Mouse (Mus musculus) neural tube, embryonic 13.5 days (tissue): ENCODE results near the gene Serpina3j. TPM values are rescaled to one million over a fixed set of nuclear protein-coding genes. Genes with fewer than 3 reads are reported as not detected.
"Not testable (repeated sequence)": the region's sequence is repeated elsewhere in the genome, so short reads cannot be mapped to it uniquely, and the experiment has no call there.

ENCODE experiments used
- ATAC-seq: fragments of 200-750 bp; cut with Nextera tagmentation; 2 replicates; pipeline ENCODE4 v1.8.0; 2017; ENCODE audit warnings: low read depth, mild to moderate bottlenecking, moderate TSS enrichment, moderate library complexity
- H3K27ac ChIP-seq: fragments of 300-500 bp; sonication (generic); replicated peaks from 2 replicates; pipeline ENCODE4 v1.5.1; 2015; ENCODE audit warnings: moderate library complexity, mild to moderate bottlenecking, inconsistent platforms
- H3K27me3 ChIP-seq: fragments of 300-500 bp; sonication (generic); 2 replicates; pipeline ENCODE4 v1.6.1; 2015; ENCODE audit warnings: mild to moderate bottlenecking, inconsistent platforms
- H3K36me3 ChIP-seq: fragments of 300-500 bp; sonication (generic); 2 replicates; pipeline ENCODE4 v1.6.1; 2015; ENCODE audit warnings: mild to moderate bottlenecking, inconsistent platforms
- H3K4me1 ChIP-seq: fragments of 300-500 bp; sonication (generic); replicated peaks from 2 replicates; pipeline ENCODE4 v1.6.1; 2015; ENCODE audit warnings: inconsistent platforms
- H3K4me2 ChIP-seq: fragments of 300-500 bp; sonication (generic); 2 replicates; pipeline ENCODE4 v1.6.1; 2015; ENCODE audit warnings: inconsistent platforms, mild to moderate bottlenecking, moderate library complexity
- H3K4me3 ChIP-seq: fragments of 300-500 bp; sonication (generic); 2 replicates; pipeline ENCODE4 v1.5.1; 2015; ENCODE audit warnings: mild to moderate bottlenecking, inconsistent platforms
- H3K9ac ChIP-seq: fragments of 300-500 bp; sonication (generic); 2 replicates; pipeline ENCODE4 v1.6.1; 2015; ENCODE audit warnings: moderate library complexity, mild to moderate bottlenecking, inconsistent platforms
- H3K9me3 ChIP-seq: fragments of 300-500 bp; sonication (generic); 2 replicates; pipeline ENCODE4 v1.6.1; 2016; ENCODE audit warnings: inconsistent platforms
- WGBS: fragments of 180-500 bp; shearing (Covaris S2); methylation state at CpG from one replicate; pipeline ENCODE4 v1.1.7; 2015; 5-methylcytosine and 5-hydroxymethylcytosine counted together
- polyA plus RNA-seq: library from polyadenylated mRNA; unstranded; fragments of >200 nt; fragmentation: Nextera tagmentation; extraction: Ambion mirVana; gene quantifications from 2 replicates; pipeline ENCODE4 v1.2.1, GENCODE M21; 2015

The Serpina3j gene
- polyA plus RNA-seq, 1 experiment from 2014 or later, result not detected

DNA sequence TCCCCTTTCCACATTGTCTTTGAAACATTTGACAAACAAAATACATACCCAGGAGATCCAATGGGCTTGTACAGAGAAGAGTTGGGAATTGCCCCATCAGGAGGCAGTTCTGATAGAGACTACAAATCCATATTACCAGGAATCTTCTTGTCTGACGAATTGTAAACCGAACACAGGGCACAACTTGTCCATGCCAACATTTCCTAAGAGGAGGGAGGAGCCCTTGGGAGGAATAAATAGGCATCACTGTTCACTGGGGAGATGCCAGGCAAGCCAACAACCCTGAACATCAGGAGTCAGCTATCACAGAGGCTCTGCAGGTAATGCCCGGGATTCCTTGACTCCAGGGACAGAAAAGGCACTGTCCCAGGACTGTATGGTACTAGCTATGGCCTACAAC is 23.9 kb downstream of the Serpina3j start, which contains the start of the genes Serpina3k and Serpina3m:
Gene Serpina3k, plus strand, starts transcription at position 261 of the 400 bp plus-strand sequence.
Gene Serpina3m, plus strand, starts transcription at position 261 of the 400 bp plus-strand sequence.
- WGBS, result 90% methylated on average over 3 of the region's 3 CpGs
- not testable (repeated sequence) for H3K27me3 ChIP-seq, H3K36me3 ChIP-seq, H3K27ac ChIP-seq, H3K4me2 ChIP-seq, H3K9ac ChIP-seq, H3K9me3 ChIP-seq, H3K4me1 ChIP-seq, ATAC-seq, H3K4me3 ChIP-seq

DNA sequence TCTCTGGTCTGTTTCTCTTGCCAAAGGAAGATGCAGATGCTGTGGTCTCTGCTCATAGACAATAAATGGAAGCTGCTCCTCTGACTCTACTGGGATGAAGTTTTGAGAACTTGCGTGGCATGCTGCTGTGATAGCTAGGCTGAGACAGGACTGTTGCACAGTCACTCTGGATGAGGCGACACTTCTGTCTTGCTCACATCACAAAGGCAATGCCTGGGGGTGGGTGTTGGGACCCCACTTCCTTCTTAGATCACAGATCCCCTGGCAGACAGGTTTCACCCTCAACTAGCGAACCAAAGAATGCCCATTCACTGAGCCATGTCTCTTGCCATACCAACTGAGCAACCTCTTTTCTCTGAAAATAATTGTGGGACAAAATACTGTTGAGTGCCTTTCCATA is 24.4 kb downstream of the Serpina3j start:
- Histone ChIP-seq H3K9ac (no peak overlapping the region), H3K4me2 (no peak overlapping the region), H3K27me3 (no peaks in the 10 kb centered on the region), H3K4me1 (no peaks in the 10 kb centered on the region), H3K27ac (no peak overlapping the region), H3K36me3 (no peaks in the 10 kb centered on the region), H3K9me3 (no peaks in the 10 kb centered on the region), H3K4me3 (no peak overlapping the region)
- ATAC-seq, result no peak
- WGBS, result 94% methylated on average over 3 of the region's 3 CpGs

DNA sequence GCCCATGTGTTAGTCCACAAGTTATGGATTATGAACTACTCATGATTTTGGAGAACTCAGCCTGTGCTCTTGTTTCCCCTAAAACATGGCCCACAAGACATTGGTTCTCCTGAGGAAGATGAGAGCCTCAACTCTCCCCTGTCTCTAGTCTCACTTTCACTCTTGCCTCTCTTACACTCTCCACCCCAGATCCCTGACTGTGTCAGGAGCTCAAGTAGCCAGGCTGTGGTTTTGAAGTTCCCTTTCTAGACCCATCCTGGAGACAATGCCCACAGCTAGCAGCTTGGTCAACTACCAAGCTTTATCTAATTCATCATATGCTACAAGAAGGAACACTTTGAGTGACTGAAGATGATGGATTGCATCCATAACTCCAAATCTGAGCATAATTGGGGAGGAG is 28.1 kb downstream of the Serpina3j start:
- not testable (repeated sequence) for H3K4me2 ChIP-seq, H3K27ac ChIP-seq, ATAC-seq, H3K9me3 ChIP-seq, H3K36me3 ChIP-seq, H3K4me3 ChIP-seq, H3K27me3 ChIP-seq, H3K9ac ChIP-seq, H3K4me1 ChIP-seq

DNA sequence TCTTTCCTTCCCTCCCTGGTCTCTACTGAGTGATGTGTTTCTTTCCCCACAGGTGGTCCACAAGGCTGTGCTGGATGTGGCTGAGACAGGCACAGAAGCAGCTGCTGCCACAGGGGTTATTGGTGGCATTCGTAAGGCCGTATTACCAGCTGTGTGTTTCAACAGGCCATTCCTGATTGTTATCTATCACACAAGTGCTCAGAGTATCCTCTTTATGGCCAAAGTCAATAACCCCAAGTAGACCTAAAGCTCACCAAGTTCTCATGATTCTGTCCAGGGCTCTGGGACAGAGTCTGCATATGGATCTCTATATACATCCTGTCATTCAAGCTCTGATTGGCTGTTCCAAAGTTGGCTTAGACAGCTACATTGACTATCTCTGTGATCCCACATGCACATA is 30.8 kb downstream of the Serpina3j start:
- no peak for ATAC-seq
- 76% methylated on average over 2 of the region's 2 CpGs for WGBS
- Histone ChIP-seq H3K9ac (no peak overlapping the region), H3K4me3 (no peak overlapping the region), H3K4me2 (no peak overlapping the region), H3K27ac (no peak overlapping the region), H3K27me3 (no peaks in the 10 kb centered on the region), H3K36me3 (no peaks in the 10 kb centered on the region), H3K4me1 (no peaks in the 10 kb centered on the region), H3K9me3 (no peaks in the 10 kb centered on the region)

DNA sequence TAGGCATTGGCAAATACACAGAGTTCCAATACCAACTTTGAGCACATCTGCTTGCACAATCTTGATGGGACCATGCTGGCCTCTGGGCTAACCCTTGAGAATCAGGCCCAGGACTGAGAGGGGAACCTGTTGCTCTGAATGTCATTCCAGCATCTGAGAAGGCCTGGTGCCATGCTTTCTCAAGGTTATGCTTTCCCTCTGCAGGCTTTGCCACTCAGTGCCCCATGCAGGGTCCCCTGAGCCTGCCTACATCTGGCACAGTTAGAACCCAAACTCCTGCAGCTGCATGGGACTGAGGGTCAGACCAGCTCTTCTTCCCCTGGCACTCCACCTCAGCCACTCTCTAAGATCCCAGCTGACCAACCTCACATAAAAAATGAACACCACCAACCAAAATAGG is 31.4 kb downstream of the Serpina3j start:
- no peak overlapping the region for H3K4me2 ChIP-seq
- no peaks in the 10 kb centered on the region for H3K36me3 ChIP-seq
- no peaks in the 10 kb centered on the region for H3K4me1 ChIP-seq
- no peaks in the 10 kb centered on the region for H3K9me3 ChIP-seq
- no peaks in the 10 kb centered on the region for H3K27me3 ChIP-seq
- no peak overlapping the region for H3K27ac ChIP-seq
- H3K4me3 ChIP-seq, result no peak overlapping the region
- no peak for ATAC-seq
- no peak overlapping the region for H3K9ac ChIP-seq

DNA sequence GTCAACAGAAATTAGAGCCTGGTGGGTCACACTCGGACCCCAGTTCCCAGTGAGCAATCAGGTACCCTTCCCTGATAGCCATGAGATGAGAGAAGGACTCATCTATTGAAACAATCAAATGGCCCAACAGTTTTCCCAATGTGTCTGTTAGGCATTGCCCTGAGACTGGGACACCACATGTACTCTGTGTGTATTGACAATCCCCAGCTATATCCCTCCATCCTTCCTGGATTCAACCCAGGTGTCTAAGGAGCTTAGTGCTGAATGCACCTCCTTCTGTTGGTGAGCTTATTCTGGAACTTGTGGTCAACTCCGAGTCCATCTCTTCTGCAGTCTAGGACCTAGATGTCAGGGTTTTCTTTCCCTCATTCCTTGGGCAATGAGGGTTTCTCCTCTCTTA is 32.7 kb downstream of the Serpina3j start:
- H3K27ac ChIP-seq, result no peak overlapping the region

DNA sequence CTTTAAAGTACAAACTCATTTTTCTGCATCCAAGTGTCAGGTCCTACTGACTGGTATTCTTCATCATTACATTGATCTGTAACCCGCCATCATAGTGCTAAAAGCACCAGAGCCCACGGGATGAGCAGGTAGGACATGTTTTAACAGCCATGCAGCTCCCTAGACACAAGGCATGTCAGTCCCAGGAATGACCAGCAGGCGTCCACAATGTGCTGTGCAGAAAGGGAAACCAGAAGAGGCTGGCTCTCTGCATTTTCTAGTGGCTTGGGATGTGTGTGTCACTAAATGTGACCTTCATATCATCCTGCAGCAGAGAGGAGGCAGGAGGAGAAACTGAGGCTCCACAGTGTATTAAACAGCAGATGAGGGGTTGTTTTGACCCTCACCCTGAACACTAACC is 37.5 kb downstream of the Serpina3j start:
- not testable (repeated sequence) for H3K4me2 ChIP-seq, H3K27me3 ChIP-seq, H3K4me3 ChIP-seq, H3K9me3 ChIP-seq, ATAC-seq, H3K27ac ChIP-seq, H3K4me1 ChIP-seq, H3K36me3 ChIP-seq, H3K9ac ChIP-seq
- WGBS, result 44% methylated on average over 3 of the region's 3 CpGs

More for the DNA sequence above, 32.7 kb downstream of the Serpina3j start:
- Histone ChIP-seq H3K9me3 (no peaks in the 10 kb centered on the region), H3K9ac (no peak overlapping the region), H3K4me3 (no peak overlapping the region), H3K36me3 (no peaks in the 10 kb centered on the region), H3K27me3 (no peaks in the 10 kb centered on the region), H3K4me2 (no peak overlapping the region), H3K4me1 (no peaks in the 10 kb centered on the region)
- 80% methylated on average over 2 of the region's 2 CpGs for WGBS
- no peak for ATAC-seq

DNA sequence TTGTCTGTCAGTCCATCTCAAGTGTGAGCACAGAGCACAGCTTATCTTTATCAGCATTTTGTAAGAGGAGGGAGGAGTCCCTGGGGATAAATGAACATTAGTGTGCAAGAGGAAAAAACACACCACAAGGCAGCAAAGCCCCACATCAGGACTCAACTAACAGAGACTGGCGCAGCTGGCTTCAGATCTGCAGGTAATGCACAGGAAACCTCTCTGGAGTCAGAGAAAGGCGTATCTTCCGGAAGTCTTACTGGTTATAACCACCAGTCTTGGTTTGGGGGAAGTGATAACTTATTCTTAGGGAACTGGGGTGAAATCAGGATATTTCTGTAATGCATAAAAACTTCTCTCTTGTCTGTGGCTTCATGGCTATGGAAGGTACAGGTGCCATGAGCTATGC is 41.7 kb downstream of the Serpina3j start:
- no peak for ATAC-seq
- no peaks in the 10 kb centered on the region for H3K36me3 ChIP-seq
- H3K27ac ChIP-seq, result no peak overlapping the region
- no peaks in the 10 kb centered on the region for H3K9me3 ChIP-seq
- no peaks in the 10 kb centered on the region for H3K27me3 ChIP-seq
- no peaks in the 10 kb centered on the region for H3K4me1 ChIP-seq
- WGBS, result 83% methylated on average over 3 of the region's 3 CpGs
- H3K9ac ChIP-seq, result no peak overlapping the region
- no peak overlapping the region for H3K4me3 ChIP-seq
- no peak overlapping the region for H3K4me2 ChIP-seq

DNA sequence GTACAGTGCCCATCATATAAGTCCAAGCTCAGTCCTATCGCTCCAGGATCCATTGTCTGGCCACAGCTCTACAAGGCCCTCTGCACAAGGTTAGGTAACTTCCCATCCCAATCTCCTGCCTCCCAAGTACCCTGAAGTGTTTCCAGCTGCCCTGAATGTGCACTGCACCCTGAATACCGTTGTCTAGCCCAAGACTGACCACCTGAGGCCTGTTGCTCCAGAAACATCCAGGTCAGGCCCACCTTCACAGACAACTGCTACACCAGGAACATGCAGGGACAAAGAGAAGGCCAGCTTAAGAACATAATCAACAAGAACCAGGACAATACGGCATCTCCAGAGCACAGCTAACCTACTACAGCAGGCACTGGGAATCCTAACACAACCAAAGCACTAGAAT is 55.6 kb downstream of the Serpina3j start:
- no peak overlapping the region for H3K4me3 ChIP-seq

More for the DNA sequence above, 55.6 kb downstream of the Serpina3j start:
- no peak for ATAC-seq
- H3K36me3 ChIP-seq, result no peaks in the 10 kb centered on the region
- H3K27me3 ChIP-seq, result no peaks in the 10 kb centered on the region
- 89% methylated on average over 3 of the region's 3 CpGs for WGBS
- H3K27ac ChIP-seq, result no peak overlapping the region
- H3K4me2 ChIP-seq, result no peak overlapping the region
- H3K9me3 ChIP-seq, result no peaks in the 10 kb centered on the region
- no peak overlapping the region for H3K9ac ChIP-seq
- no peaks in the 10 kb centered on the region for H3K4me1 ChIP-seq

Other genes starting within 250 kb of the Serpina3j start
- not detected in 2 replicates for gene Serpina5, start 213.4 kb upstream of the Serpina3j start, polyA plus RNA-seq
- not detected in 2 replicates for gene Serpina3a, start 201.8 kb upstream of the Serpina3j start, polyA plus RNA-seq
- not detected in 2 replicates for gene Serpina3b, start 186.6 kb upstream of the Serpina3j start, polyA plus RNA-seq
- not detected in 2 replicates for gene Serpina3c, start 160.7 kb upstream of the Serpina3j start, polyA plus RNA-seq
- not detected in 2 replicates for gene Serpina3f, start 100.0 kb upstream of the Serpina3j start, polyA plus RNA-seq
- gene Serpina3g, start 78.3 kb upstream of the Serpina3j start, polyA plus RNA-seq, result 5.2 and 6.5 TPM in 2 replicates
- not detected in 2 replicates for gene Serpina3i, start 51.4 kb upstream of the Serpina3j start, polyA plus RNA-seq
- not detected in 2 replicates for gene Serpina3k, start 23.9 kb downstream of the Serpina3j start, polyA plus RNA-seq
- gene Serpina3m, start 23.9 kb downstream of the Serpina3j start, polyA plus RNA-seq, result not detected in 2 replicates
- 0.70 and 1.9 TPM in 2 replicates for gene Serpina3n, start 92.2 kb downstream of the Serpina3j start, polyA plus RNA-seq
- gene Gsc, start 158.8 kb downstream of the Serpina3j start, polyA plus RNA-seq, result not detected in 2 replicates